Mouse (Mus musculus) spleen, adult 2 months (tissue): ENCODE measurements around the gene Gon7. TPM values are rescaled to one million over a fixed set of nuclear protein-coding genes. Genes with fewer than 3 reads are reported as not detected.
A peak's percentile ranks its signal among the peaks of the same experiment; 100 is the strongest.

Experiments
- DNase-seq, 2 experiments: peaks; one replicate each; pipeline versions ENCODE4 v3.0.0 to v3.0.0-alpha.2; 2012 to 2021; ENCODE audit warnings: low spot score in 2 of 2, low read depth in 1 of 2
- H3K27ac ChIP-seq: fragments of 200-500 bp; 2 replicates; pipeline ENCODE4 v1.5.1; 2012; ENCODE audit warnings: low read length, inconsistent platforms; ENCODE audit not compliant: insufficient read depth
- H3K27me3 ChIP-seq: fragments of 200-500 bp; 2 replicates; pipeline ENCODE4 v1.6.1; 2012; ENCODE audit warnings: mild to moderate bottlenecking, moderate library complexity, low read length, inconsistent platforms; ENCODE audit not compliant: control insufficient read depth, insufficient read depth
- H3K36me3 ChIP-seq: fragments of 200-500 bp; 2 replicates; pipeline ENCODE4 v1.6.1; 2012; ENCODE audit warnings: mild to moderate bottlenecking, low read length, inconsistent platforms; ENCODE audit not compliant: control insufficient read depth, insufficient read depth
- H3K4me1 ChIP-seq: fragments of 200-500 bp; 2 replicates; pipeline ENCODE4 v1.6.1; 2011; ENCODE audit warnings: inconsistent platforms; ENCODE audit not compliant: control insufficient read depth, insufficient read depth, insufficient read length
- H3K4me3 ChIP-seq: fragments of 200-500 bp; 2 replicates; pipeline ENCODE4 v1.5.1; 2011; ENCODE audit warnings: mild to moderate bottlenecking, inconsistent platforms; ENCODE audit not compliant: insufficient read depth, insufficient read length; ENCODE audit errors: extremely low read depth
- CTCF ChIP-seq: fragments of 200-500 bp; IDR thresholded peaks from 2 replicates; pipeline ENCODE4 v1.5.1; 2011; ENCODE audit warnings: mild to moderate bottlenecking, inconsistent platforms; ENCODE audit not compliant: insufficient read depth, insufficient read length, insufficient replicate concordance; ENCODE audit errors: extremely low read depth
- POLR2A ChIP-seq: fragments of 200-500 bp; IDR thresholded peaks from 2 replicates; pipeline ENCODE4 v1.6.1; 2011; ENCODE audit warnings: low read depth, low read length, inconsistent platforms
- WGBS: fragments of 180-500 bp; shearing (Covaris S2); methylation state at CpG from one replicate; pipeline ENCODE4 v1.1.7; 2018; 5-methylcytosine and 5-hydroxymethylcytosine counted together
- polyA plus RNA-seq: library from polyadenylated mRNA; depleted of rRNA; stranded (reverse); fragments of >200 nt; gene quantifications from 2 replicates; pipeline ENCODE4 v1.2.3, GENCODE M21; 2012; rRNA removed

Gene Gon7
- polyA plus RNA-seq, result 11.3 and 13.7 TPM in 2 replicates

- Histone ChIP-seq H3K36me3 (peaks cover 3% of the 10 kb centered on the region), H3K27me3 (no peaks in the 10 kb centered on the region), H3K27ac (peak within 1 kb of the TSS; percentile 81), H3K4me3 (peak within 1 kb of the TSS; percentile 98), H3K4me1 (peaks cover 2% of the 10 kb centered on the region; the same call in 1 of the 2 replicates)
- peak; percentile 90 to 93 for DNase-seq
- TF ChIP-seq POLR2A (peak; percentile 21), CTCF (peak; percentile 35; the same call in 1 of the 2 replicates)
- under 1% methylated on average over 71 of the region's 73 CpGs for WGBS
These were observed at the start of gene Gon7, which contains the start of the genes Gm28051 and Ubr7 for GRCm38 (mm10) chr12:102757689-102758402. Gene Gon7, minus strand, starts transcription at chr12:102757803. Gene Gm28051, minus strand, starts transcription at chr12:102757765. Gene Ubr7, plus strand, starts transcription at chr12:102757967.

DNA sequence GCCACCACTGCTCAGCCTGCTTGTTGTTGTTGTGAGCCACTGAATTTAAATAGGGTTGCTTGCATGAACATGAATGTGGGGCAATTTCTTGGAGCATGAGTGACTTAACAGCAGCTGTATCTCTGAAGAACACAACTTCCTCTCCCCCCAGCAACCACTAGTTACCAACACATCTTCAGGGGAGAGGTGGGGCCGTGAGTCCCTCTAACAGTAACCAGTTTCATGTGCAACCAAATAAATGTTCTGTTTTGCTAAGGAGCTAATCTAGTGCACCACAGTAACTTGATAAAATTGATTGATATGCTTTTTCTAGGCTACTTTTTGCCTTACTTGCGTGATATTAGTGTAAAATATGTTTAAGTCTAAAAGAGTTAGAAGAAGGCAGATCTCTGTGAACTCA is 41.9 kb upstream of the Gon7 start:
- Histone ChIP-seq H3K4me3 (no peak overlapping the region), H3K27me3 (no peaks in the 10 kb centered on the region), H3K4me1 (no peaks in the 10 kb centered on the region), H3K36me3 (peaks cover 10% of the 10 kb centered on the region), H3K27ac (no peak overlapping the region)
- DNase-seq, result no peak
- WGBS, result 78% methylated on average over 2 of the region's 2 CpGs
- TF ChIP-seq POLR2A, result no peak
- no peak for TF ChIP-seq CTCF

DNA sequence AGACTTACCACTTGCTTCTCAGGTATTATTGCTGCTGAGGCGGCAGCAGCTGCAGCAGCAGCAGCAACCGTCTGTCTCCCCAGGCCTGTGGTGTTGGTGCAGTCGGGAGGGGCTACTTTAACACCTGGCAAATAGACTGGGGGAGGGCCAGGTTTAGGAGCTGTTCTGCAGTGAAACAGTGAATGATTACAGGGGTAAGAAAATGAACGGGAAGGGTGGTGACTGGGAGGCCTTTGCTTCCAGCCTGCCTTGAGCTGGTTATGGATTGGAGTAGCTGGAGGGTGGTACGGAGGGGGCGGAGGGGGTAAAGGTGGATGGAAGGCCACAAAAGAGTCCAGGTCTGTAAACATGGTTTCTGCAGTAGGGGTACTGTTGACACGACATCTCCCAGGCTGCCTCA is 30.3 kb upstream of the Gon7 start:
- WGBS, result 89% methylated on average over 7 of the region's 7 CpGs
- Histone ChIP-seq H3K27me3 (no peaks in the 10 kb centered on the region), H3K4me1 (no peaks in the 10 kb centered on the region), H3K4me3 (no peak overlapping the region), H3K27ac (no peak overlapping the region), H3K36me3 (peaks cover 41% of the 10 kb centered on the region)
- no peak for DNase-seq
- no peak for TF ChIP-seq CTCF
- TF ChIP-seq POLR2A, result no peak

DNA sequence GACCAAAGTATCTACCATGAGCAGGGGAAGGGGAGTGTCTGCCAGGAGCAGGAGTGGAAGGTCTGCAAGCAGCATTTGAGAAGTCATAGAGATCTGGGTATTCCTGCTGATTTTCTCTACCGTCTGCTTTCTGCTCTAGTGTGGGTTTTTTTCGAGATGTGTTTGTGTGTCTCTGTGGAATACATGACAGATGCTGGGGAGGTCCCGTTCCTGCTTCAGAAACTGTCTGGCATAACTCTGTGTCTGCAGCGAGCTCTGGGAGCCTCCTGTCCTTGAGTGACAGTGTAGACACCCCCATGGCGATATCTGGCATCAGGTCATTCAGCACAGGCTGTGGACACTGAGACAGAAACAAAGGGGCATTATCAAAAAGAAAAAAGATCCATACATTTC is 28.0 kb upstream of the Gon7 start:
- H3K27me3 ChIP-seq, result no peaks in the 10 kb centered on the region
- DNase-seq, result no peak
- no peak overlapping the region for H3K4me3 ChIP-seq
- TF ChIP-seq POLR2A, result no peak
- H3K36me3 ChIP-seq, result peaks cover 32% of the 10 kb centered on the region
- no peaks in the 10 kb centered on the region for H3K4me1 ChIP-seq
- H3K27ac ChIP-seq, result no peak overlapping the region
- 89% methylated on average over 5 of the region's 5 CpGs for WGBS

DNA sequence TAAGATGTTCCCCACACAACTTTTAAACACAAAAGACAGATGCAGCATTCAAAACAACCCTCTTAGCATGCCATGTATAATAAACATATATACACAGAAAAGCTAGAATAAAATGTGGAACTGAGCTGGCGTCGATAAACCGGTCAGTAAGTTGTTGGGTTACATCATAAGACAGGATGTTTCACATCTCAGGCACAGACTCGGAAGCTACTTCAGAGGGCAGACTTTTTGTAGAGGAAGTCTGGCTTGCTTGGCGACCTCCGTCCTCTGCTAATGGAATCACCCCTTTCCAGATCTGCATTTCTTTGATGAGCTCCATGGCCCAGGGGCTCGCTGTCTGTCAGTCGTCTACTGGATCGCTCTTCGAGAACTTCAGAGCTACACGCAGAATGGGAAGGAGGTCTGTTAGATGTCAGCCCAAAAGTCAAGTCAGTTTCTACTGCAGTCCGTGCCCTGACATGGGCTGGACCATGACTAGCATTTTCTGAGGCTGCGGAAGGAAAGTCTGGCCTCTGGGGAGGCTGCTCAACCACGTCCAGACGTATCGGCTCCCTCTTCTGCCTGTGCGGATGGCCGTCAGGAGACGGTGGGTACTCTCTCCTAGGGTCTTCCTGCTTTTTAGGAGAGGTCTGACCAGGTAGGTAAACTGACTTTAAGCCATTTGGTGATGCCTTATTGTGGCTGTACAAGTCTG is 27.4 kb upstream of the Gon7 start:
- WGBS, result 91% methylated on average over 19 of the region's 19 CpGs
- Histone ChIP-seq H3K36me3 (peaks cover 27% of the 10 kb centered on the region), H3K27me3 (no peaks in the 10 kb centered on the region), H3K4me3 (no peak overlapping the region), H3K27ac (no peak overlapping the region), H3K4me1 (no peaks in the 10 kb centered on the region)
- no peak for DNase-seq
- TF ChIP-seq CTCF, result no peak
- no peak for TF ChIP-seq POLR2A

DNA sequence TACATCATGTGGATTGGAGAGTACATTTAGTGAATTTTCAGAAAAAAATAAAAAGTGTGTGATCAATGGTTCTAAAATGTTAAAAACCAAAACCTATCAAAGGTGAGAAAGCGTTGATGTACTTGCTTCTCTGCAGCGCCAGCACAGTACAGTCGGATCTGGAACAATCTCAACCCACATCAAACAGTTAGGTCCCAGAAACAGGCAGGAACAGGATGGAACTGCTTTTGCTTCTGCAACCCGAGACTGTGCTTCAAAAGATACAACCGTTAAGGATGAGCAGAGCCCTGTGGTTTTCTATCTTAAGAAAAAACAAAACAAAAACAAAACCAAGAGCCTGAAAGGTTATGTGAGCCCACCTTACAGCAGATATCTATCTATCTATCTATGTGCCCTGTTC is 25.2 kb upstream of the Gon7 start:
- WGBS, result 74% methylated on average over 5 of the region's 5 CpGs
- no peak overlapping the region for H3K4me3 ChIP-seq
- no peak for DNase-seq

DNA sequence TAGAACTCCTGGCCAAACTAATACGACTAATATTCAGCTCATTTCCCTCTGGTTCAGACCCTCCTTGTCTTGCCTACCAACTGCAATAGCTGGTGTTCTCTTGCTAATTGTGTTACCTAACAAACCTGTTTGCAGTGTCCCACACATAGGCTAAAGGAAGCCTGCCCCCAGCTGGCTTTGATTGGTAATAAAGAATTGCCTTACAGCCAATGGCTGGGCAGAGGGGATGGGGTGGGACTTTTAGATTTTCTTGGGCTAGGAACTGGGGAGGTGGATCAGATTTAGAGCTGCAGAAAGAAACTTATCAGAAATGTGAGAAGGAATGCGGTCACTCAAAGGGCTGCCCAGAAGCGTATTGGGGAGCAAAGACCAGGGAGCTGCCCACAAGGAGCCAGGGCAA is 21.8 kb upstream of the Gon7 start:
- H3K27ac ChIP-seq, result no peak overlapping the region
- H3K4me1 ChIP-seq, result no peaks in the 10 kb centered on the region
- no peak for DNase-seq
- H3K4me3 ChIP-seq, result no peak overlapping the region
- no peaks in the 10 kb centered on the region for H3K27me3 ChIP-seq
- H3K36me3 ChIP-seq, result peaks cover 11% of the 10 kb centered on the region
- TF ChIP-seq CTCF, result no peak
- no peak for TF ChIP-seq POLR2A
- WGBS, result 82% methylated on average over 3 of the region's 3 CpGs

More for the DNA sequence above, 25.2 kb upstream of the Gon7 start:
- H3K4me1 ChIP-seq, result no peaks in the 10 kb centered on the region
- no peak overlapping the region for H3K27ac ChIP-seq
- no peaks in the 10 kb centered on the region for H3K27me3 ChIP-seq
- H3K36me3 ChIP-seq, result peaks cover 20% of the 10 kb centered on the region
- TF ChIP-seq CTCF (no peak), POLR2A (no peak)
